Mouse (Mus musculus): ENCODE data around the gene Ppp1r1c. TPM values are rescaled to one million over a fixed set of nuclear protein-coding genes. Genes with fewer than 3 reads are reported as not detected.
"Not testable (repeated sequence)": the region's sequence is repeated elsewhere in the genome, so short reads cannot be mapped to it uniquely, and the experiment has no call there.

Ppp1r1c gene
- polyA plus RNA-seq, 1 experiment: not detected

DNA sequence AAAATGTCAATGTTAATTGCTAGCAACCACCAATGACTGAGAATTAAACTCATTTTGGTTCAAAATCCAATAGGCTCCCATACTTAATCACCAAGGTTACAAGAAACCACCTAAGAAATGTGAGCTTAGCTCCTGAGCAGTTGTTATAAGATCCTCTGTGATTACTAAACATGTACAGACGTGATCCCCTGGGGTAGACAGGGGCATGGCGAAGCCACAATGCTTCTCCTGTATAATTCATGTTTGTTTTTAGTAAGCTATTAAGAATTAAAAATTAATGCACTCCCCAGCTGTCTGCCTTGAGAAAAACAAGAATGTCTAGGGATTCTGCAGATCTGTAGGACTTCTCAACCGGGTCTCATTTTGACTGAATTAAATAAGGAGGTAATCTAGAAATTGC, 112.0 kb downstream of the Ppp1r1c start:
- TF ChIP-seq CEBPB (IDR thresholded peaks at IDR 0.05; ENCODE audit: low read depth): no peak
- TF ChIP-seq FOSL1 (IDR thresholded peaks at IDR 0.05; ENCODE audit: insufficient read depth, low read length, poor library complexity, severe bottlenecking): no peak
- TF ChIP-seq MYOG (IDR thresholded peaks at IDR 0.05; ENCODE audit: control insufficient read depth, extremely low read depth, insufficient read length): no peak
- no peak for TF ChIP-seq MYOD1 (IDR thresholded peaks at IDR 0.05; ENCODE audit: control insufficient read depth, insufficient read length, low read depth)
- TF ChIP-seq MAX (IDR thresholded peaks at IDR 0.05): no peak
- TF ChIP-seq CTCF (IDR thresholded peaks at IDR 0.05; ENCODE audit: control insufficient read depth, insufficient read depth, insufficient read length): no peak
- TF ChIP-seq USF1 (IDR thresholded peaks at IDR 0.05; ENCODE audit: low read depth): no peak
- no peaks in the 10 kb centered on the region for H3K79me2 ChIP-seq (ENCODE audit: control insufficient read depth, insufficient read depth)
- H3K79me3 ChIP-seq (ENCODE audit: low read depth): no peaks in the 10 kb centered on the region
- H3ac ChIP-seq (ENCODE audit: control insufficient read depth, insufficient read length, low read depth): no peak overlapping the region
- H3K27me3 ChIP-seq (ENCODE audit: control insufficient read depth, insufficient read depth, insufficient read length): no peaks in the 10 kb centered on the region
- no peaks in the 10 kb centered on the region for H3K36me3 ChIP-seq (ENCODE audit: control insufficient read depth, insufficient read depth)
- H3K4me3 ChIP-seq (ENCODE audit: insufficient read depth, poor library complexity, severe bottlenecking): no peak overlapping the region

DNA sequence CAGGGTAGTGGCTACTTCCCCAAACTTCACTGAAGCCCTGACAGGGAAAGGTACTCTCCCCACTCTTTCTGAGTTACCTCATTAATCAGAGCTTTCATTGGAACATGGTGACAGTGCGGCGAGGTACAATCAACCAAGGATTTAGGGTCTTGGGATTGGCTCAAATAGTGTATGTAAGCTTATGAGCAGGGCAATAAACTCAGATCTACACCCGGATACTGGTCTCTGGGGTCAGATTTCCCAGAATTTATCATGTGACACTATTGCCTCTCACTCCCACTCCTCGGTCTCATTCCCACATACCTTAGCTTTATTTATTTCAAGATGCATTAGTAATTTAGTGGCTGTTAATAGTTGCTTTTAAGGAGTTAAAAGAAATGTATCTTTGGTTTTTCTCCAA, 118.3 kb downstream of the Ppp1r1c start:
- H3K36me3 ChIP-seq (ENCODE audit: control insufficient read depth, insufficient read depth): no peaks in the 10 kb centered on the region
- no peak for TF ChIP-seq MAX (IDR thresholded peaks at IDR 0.05)
- no peak for TF ChIP-seq MYOD1 (IDR thresholded peaks at IDR 0.05; ENCODE audit: control insufficient read depth, insufficient read length, low read depth)
- no peak for TF ChIP-seq USF1 (IDR thresholded peaks at IDR 0.05; ENCODE audit: low read depth)
- no peak for TF ChIP-seq CTCF (IDR thresholded peaks at IDR 0.05; ENCODE audit: control insufficient read depth, insufficient read depth, insufficient read length)
- TF ChIP-seq MYOG (IDR thresholded peaks at IDR 0.05; ENCODE audit: control insufficient read depth, extremely low read depth, insufficient read length): no peak
- no peak for TF ChIP-seq FOSL1 (IDR thresholded peaks at IDR 0.05; ENCODE audit: insufficient read depth, low read length, poor library complexity, severe bottlenecking)
- no peak for TF ChIP-seq CEBPB (IDR thresholded peaks at IDR 0.05; ENCODE audit: low read depth)
- H3K27me3 ChIP-seq (ENCODE audit: control insufficient read depth, insufficient read depth, insufficient read length): no peaks in the 10 kb centered on the region
- H3K79me3 ChIP-seq (ENCODE audit: low read depth): no peaks in the 10 kb centered on the region
- no peak overlapping the region for H3ac ChIP-seq (ENCODE audit: control insufficient read depth, insufficient read length, low read depth)
- H3K79me2 ChIP-seq (ENCODE audit: control insufficient read depth, insufficient read depth): no peaks in the 10 kb centered on the region
- no peak overlapping the region for H3K4me3 ChIP-seq (ENCODE audit: insufficient read depth, poor library complexity, severe bottlenecking)

DNA sequence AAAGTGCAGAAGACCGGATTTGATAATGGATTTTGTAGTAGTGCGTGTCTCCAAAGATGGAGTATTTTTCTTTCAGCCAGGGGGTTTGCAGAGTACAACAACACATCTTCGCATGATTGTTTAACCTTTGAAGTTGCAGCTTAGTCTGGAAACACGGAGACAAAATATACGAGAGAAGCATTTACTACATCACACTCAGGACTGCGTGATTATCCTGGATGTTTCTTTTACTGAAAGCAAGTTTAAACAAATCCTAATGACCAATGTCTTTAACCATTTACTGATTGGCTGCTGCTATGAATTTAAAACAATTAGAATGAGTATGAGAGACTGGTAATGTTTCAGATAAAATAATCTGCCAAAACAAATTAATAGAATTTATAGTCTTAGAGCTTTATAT, 131.5 kb downstream of the Ppp1r1c start:
- no peaks in the 10 kb centered on the region for H3K79me3 ChIP-seq (ENCODE audit: low read depth)
- no peaks in the 10 kb centered on the region for H3K79me2 ChIP-seq (ENCODE audit: control insufficient read depth, insufficient read depth)
- H3ac ChIP-seq (ENCODE audit: control insufficient read depth, insufficient read length, low read depth): no peak overlapping the region
- TF ChIP-seq MAX (IDR thresholded peaks at IDR 0.05): no peak
- no peak overlapping the region for H3K4me3 ChIP-seq (ENCODE audit: insufficient read depth, poor library complexity, severe bottlenecking)
- H3K27me3 ChIP-seq (ENCODE audit: control insufficient read depth, insufficient read depth, insufficient read length): no peaks in the 10 kb centered on the region
- H3K36me3 ChIP-seq (ENCODE audit: control insufficient read depth, insufficient read depth): no peaks in the 10 kb centered on the region

DNA sequence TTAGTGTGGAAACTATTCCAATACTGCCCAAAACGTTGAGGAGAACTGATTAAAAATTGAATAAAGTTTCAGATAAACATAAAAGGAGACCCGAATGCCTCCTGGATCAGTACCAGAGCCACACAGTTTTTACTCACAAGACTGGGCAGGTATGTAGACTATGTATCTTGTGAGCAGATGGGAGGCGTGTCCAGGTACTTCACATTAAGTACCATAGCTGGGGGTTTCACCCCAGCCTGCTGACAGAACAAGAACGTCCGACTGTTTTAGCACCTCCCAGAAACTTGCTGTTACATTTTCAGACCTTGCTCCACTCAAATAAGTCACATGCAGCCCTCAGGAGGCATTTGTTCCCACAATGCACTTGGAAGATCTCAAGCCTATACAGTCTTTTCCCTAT, 131.9 kb downstream of the Ppp1r1c start:
- H3K79me3 ChIP-seq (ENCODE audit: low read depth): no peaks in the 10 kb centered on the region
- no peak overlapping the region for H3K4me3 ChIP-seq (ENCODE audit: insufficient read depth, poor library complexity, severe bottlenecking)
- no peaks in the 10 kb centered on the region for H3K79me2 ChIP-seq (ENCODE audit: control insufficient read depth, insufficient read depth)
- no peaks in the 10 kb centered on the region for H3K27me3 ChIP-seq (ENCODE audit: control insufficient read depth, insufficient read depth, insufficient read length)
- no peak overlapping the region for H3ac ChIP-seq (ENCODE audit: control insufficient read depth, insufficient read length, low read depth)
- no peak for TF ChIP-seq MYOG (IDR thresholded peaks at IDR 0.05; ENCODE audit: control insufficient read depth, extremely low read depth, insufficient read length)
- TF ChIP-seq CEBPB (IDR thresholded peaks at IDR 0.05; ENCODE audit: low read depth): no peak
- no peak for TF ChIP-seq MYOD1 (IDR thresholded peaks at IDR 0.05; ENCODE audit: control insufficient read depth, insufficient read length, low read depth)
- no peaks in the 10 kb centered on the region for H3K36me3 ChIP-seq (ENCODE audit: control insufficient read depth, insufficient read depth)

DNA sequence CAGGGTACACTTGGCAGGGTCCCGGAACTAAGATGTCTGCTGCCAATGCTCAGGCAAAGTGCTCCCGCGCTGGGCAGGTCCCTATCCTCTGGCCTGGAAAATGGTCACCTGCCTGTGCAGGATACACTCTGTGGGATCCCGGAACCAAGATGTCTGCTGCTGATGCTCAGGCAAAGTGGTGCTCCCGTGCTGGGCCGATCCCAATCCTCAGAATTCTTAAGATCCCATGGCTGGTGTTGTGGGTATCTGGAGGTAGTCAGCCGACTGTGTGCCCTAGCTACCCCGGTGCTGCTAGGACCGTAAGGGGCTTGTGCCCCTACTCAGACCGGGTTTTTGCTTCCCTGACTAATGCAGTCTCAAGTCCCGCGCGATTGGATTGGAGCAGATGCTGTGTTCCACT, 139.8 kb downstream of the Ppp1r1c start:
- H3K4me3 ChIP-seq (ENCODE audit: insufficient read depth, poor library complexity, severe bottlenecking); H3K79me2 ChIP-seq (ENCODE audit: control insufficient read depth, insufficient read depth); H3ac ChIP-seq (ENCODE audit: control insufficient read depth, insufficient read length, low read depth); H3K79me3 ChIP-seq (ENCODE audit: low read depth); H3K27me3 ChIP-seq (ENCODE audit: control insufficient read depth, insufficient read depth, insufficient read length); H3K36me3 ChIP-seq (ENCODE audit: control insufficient read depth, insufficient read depth): not testable (repeated sequence)

DNA sequence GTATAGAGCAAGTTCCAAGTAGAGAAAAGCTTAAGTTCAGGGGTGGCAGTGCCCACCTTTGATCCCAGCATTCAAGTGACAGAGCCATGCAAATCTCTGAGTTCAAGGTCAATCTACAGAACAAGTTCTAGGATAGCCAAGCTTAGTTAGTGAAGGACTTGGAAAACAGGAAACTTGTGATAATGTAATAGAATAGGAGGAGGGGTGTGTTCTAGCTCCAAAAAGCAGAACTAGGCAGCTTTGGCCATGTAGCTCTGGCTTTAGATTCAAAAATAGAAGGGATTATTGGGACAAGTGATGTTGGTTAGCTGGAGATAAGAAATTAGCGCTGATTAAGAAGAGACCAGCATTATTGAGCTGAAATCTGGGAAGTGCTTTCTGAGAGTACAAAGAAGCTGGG, 149.3 kb downstream of the Ppp1r1c start:
- Histone ChIP-seq H3K27me3 (ENCODE audit: control insufficient read depth, insufficient read depth, insufficient read length) (no peaks in the 10 kb centered on the region), H3K36me3 (ENCODE audit: control insufficient read depth, insufficient read depth) (no peaks in the 10 kb centered on the region)
- TF ChIP-seq MYOD1 (IDR thresholded peaks at IDR 0.05; ENCODE audit: control insufficient read depth, insufficient read length, low read depth) (no peak), CEBPB (IDR thresholded peaks at IDR 0.05; ENCODE audit: low read depth) (no peak), MAX (IDR thresholded peaks at IDR 0.05) (no peak), MYOG (IDR thresholded peaks at IDR 0.05; ENCODE audit: control insufficient read depth, extremely low read depth, insufficient read length) (no peak), CTCF (IDR thresholded peaks at IDR 0.05; ENCODE audit: control insufficient read depth, insufficient read depth, insufficient read length) (no peak), USF1 (IDR thresholded peaks at IDR 0.05; ENCODE audit: low read depth) (no peak), FOSL1 (IDR thresholded peaks at IDR 0.05; ENCODE audit: insufficient read depth, low read length, poor library complexity, severe bottlenecking) (no peak)

More for the DNA sequence above, 149.3 kb downstream of the Ppp1r1c start:
- H3K4me3 ChIP-seq (ENCODE audit: insufficient read depth, poor library complexity, severe bottlenecking): no peak overlapping the region
- no peaks in the 10 kb centered on the region for H3K79me2 ChIP-seq (ENCODE audit: control insufficient read depth, insufficient read depth)
- H3ac ChIP-seq (ENCODE audit: control insufficient read depth, insufficient read length, low read depth): no peak overlapping the region
- no peaks in the 10 kb centered on the region for H3K79me3 ChIP-seq (ENCODE audit: low read depth)
